Mouse (Mus musculus): ENCODE measurements around the gene Eprs. TPM values are rescaled to one million over a fixed set of nuclear protein-coding genes. Genes with fewer than 3 reads are reported as not detected.

Gene Eprs
- total RNA-seq, 1 experiment from 2014 or later: 85.2 TPM

DNA sequence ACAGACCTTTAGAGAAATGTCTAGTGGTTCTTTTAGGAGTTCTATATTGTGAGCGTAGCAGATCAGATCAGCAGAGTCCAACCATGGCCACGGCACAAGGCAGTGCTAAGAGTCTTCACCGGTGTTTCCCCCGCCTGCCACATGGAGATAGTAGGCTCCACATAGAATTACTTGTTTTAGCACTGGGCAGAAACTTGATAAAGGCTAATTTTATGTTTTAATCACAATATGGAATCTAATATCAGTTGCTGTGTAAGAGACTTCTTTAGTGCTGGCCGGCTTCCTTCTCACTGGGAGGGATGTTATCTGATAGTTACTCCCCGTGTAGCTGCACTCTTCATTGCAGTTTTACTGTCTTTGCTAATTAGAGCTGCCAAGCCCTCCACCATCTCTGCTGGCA, 70.3 kb downstream of the Eprs start:
- no peak for ATAC-seq (replicated peaks; ENCODE audit: insufficient number of reproducible peaks, low FRiP score, low TSS enrichment, poor library complexity, severe bottlenecking)

DNA sequence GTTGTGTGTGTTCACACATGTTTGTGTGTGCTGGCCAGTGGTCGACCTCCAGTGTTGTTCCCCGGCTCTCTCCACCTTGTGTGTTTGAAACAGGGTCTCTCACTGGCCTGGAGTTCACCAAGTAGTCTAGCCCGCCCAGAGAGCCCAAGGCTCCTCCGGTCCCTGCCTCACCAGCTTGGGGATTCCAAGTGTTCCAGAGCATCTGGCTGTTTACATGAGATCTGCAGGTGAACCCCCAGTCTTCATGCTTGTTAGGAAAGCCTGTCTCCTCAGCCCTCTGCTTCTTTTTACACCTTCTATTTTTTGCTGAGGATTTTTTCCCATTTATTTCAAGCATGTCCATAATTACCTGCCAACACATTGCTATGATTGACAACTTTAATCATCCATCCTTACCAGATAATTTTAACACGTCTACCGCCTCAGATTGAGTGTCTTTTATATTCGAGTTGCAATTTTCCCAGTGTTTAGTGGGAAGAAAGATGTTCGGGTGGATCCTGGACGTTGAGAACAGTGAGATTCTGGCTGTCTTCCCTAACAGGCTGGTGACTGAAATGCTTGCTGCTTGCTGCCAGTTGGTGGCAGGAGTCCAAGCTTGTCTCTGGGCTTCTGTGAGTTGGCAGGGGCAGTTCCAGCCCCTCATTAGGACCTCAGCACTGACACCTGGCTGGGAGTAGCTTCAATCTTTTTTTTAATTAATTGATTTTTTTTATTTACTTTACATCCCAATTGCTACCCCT, 76.2 kb downstream of the Eprs start:
- ATAC-seq (replicated peaks; ENCODE audit: insufficient number of reproducible peaks, low FRiP score, low TSS enrichment, poor library complexity, severe bottlenecking): no peak

DNA sequence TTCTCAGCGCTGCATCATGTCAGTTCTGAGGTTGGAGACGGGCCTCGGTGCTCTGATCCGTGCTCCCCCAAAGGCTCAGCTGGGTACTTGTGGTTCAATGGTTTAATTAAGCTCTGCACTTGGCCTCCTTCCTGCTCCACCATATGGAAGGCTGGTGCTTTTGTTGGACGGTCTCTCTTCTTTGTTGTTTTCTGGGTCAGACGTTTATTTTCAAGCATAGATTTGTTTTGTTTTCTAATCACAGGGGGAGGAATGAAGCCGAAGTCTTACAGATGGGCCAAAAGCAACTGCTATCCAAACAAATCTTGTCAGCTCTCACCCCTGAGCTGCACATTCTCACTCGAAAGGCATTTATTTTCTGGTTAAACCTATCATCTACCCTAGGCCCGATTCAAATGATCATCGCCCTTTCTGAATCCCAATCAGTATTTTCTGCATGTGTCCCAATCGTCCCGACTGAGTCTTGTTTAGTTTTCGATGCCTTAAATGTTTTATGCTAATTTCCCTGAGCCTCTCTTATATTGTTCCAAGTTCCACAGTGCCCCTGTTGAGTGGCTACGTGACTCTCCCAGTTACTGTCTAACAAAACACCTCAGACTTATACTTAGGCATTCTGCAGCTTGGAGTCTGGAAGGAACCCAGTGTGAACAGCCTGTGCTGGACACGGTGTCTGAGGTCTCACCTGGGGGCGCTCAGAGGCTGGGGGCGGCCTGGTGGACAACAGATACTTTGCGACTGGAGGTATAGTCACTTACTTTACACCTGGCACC, 79.0 kb downstream of the Eprs start:
- no peak for ATAC-seq (replicated peaks; ENCODE audit: insufficient number of reproducible peaks, low FRiP score, low TSS enrichment, poor library complexity, severe bottlenecking)

DNA sequence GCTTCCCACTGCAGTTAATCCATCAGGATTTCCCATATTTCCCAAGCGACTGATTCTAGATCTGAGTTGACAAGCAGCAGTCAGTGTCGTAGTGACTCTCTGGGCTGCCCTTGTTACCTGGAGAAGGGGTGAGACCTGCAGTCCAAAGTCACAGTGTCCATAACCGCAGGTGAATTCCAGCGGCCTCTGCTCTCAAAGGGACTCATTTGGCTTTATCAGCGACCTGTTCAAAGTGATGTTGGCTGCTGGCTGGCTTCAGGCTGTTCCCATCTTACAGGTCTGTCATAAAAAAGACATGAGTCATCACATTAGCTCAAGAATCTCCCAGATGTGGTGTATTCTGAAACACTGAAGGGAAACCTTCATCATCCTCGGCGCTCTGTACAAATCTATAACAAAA, 86.1 kb downstream of the Eprs start:
- ATAC-seq (replicated peaks; ENCODE audit: insufficient number of reproducible peaks, low FRiP score, low TSS enrichment, poor library complexity, severe bottlenecking): no peak

DNA sequence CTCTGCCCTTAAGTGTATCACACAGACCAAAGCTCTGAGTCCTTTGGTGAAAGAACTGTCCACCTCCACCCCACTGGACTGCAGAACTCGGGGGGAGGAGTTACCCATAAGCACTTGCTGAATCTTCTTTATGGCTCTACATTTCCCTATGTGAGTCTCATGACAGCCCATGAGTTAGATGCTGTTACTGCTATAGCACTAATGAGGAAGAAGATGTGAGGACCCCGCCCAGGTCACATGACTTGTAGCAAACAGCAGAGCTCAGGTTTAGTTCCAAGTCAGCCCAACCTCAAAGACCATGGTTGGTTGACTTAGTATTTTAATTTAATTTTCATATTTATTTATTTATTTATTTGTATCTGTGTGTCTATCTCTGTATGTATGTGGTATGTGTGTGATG, 86.9 kb downstream of the Eprs start:
- no peak for ATAC-seq (replicated peaks; ENCODE audit: insufficient number of reproducible peaks, low FRiP score, low TSS enrichment, poor library complexity, severe bottlenecking)

DNA sequence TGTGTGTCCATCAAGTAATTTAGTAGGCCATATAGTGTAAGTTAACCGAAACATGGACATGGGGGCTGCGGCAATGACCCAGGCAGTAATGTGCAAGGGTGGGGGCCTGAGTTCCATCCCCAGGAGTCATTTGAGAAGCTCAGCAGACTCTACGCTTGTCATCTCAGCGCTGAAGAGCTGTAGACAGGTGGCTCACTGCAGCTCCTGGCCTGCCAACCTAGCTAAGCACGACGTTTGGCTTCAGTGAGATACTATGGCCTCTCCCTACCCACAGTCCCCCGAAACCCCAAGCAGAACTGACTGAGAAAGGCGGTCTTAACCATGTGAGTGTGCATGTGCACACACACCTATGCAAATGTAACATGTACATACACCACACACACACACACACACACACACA, 88.2 kb downstream of the Eprs start:
- ATAC-seq (replicated peaks; ENCODE audit: insufficient number of reproducible peaks, low FRiP score, low TSS enrichment, poor library complexity, severe bottlenecking): no peak

DNA sequence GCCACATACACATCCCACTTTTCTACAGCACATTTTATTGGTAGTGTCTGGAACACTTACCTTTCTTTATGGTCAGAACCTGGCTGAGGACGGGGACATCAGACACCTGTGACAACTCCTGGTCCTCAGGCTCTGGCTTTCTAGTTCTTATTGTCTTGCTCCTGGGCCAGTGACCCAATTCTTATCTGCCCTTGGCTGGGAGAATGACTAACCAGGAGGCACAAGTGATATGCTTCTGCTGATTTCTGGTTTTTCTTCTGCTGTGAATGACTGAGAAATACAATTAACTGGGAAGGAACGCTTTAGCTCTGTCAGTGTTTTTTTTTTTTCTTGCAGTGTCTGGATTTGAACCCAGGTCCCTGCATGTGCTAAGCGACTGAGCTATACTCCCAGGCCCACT, 88.7 kb downstream of the Eprs start:
- no peak for ATAC-seq (replicated peaks; ENCODE audit: insufficient number of reproducible peaks, low FRiP score, low TSS enrichment, poor library complexity, severe bottlenecking)

DNA sequence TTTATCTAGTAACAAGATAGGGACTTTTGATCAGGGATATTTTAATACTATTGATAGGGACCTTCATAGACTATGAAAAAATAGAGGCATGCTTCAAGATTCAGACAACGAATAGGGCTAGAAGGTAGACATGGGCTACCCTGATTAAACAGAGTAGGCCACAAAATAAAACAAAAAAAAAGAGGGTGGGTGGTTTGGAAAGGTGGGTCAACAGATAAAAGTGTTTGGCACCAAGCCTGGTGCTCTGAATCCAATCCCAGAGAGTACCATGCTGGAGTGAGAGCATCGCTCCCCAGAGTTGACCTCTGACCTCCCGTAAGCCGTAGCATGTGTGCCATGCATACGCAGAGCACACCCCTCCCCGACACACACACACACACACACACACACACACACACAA, 89.6 kb downstream of the Eprs start:
- ATAC-seq (replicated peaks; ENCODE audit: insufficient number of reproducible peaks, low FRiP score, low TSS enrichment, poor library complexity, severe bottlenecking): no peak

DNA sequence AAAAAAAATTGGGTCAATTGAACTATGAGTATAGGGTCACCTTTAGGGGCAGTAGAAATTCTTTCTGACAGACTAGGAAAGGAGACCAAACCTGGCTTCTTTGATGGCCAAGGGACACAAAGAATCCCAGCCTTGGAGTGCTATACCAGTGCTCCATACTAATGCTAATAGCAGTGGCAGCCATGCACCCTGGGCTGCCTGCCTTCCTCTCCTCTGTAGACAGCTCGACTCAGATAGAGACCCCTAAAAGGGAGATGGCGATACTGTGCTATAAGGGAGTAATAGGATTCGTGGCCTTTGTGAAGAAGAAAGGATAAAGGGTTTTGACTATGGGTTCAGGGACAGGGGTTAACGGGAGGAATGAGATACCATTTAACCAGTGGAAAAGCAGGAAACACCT, 91.3 kb downstream of the Eprs start:
- ATAC-seq (replicated peaks; ENCODE audit: insufficient number of reproducible peaks, low FRiP score, low TSS enrichment, poor library complexity, severe bottlenecking): no peak

DNA sequence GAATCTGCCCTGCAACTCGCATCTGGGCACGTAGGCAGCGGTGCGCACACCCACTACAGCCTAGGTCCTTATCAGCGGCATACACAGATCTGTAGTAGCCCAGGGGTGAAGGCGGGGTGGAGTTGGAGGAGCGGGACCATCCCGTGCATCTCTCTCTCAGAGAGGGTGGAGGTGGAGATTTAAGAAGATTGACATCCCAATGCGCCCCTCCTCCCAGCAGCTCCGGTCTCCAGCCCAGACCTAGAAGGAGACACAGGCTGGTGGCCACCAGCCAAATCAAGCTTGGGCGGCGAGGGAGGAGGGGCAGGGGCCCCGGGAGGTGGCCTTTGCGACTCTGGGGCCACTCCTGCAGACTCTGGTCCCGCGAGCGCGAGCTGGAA, 91.7 kb downstream of the Eprs start, which contains the start of gene Slc30a10:
TSS of gene Slc30a10 (plus strand) at position 274 of the 380 bp plus-strand sequence.
- ATAC-seq (replicated peaks; ENCODE audit: insufficient number of reproducible peaks, low FRiP score, low TSS enrichment, poor library complexity, severe bottlenecking): no peak

DNA sequence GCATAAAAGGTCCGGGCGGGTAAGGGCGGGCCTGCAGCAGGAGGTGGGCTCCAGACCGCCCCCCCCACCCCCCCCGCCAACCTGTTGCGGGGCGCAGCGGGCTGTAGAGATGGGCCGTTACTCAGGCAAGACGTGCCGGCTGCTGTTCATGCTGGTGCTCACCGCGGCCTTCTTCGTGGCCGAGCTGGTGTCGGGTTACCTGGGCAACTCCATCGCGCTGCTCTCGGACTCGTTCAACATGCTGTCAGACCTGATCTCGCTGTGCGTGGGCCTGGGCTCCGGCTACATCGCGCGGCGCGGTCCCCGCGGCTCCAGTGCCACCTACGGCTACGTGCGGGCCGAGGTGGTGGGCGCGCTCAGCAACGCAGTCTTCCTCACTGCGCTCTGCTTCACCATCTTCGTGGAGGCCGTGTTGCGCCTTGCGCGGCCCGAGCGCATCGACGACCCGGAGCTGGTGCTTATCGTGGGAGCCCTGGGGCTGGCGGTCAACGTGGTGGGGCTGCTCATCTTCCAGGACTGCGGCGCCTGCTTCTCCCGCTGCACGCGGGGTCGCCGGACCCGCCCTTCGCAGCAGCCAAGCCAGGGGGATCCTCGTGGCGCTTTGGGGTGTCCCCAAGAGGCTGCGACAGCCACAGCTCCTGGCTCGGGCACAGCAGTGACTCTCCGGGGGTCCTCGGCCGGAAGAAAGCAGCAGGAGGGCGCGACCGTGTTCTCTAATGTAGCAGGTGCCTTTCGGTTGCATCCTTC, 92.3 kb downstream of the Eprs start:
- ATAC-seq (replicated peaks; ENCODE audit: insufficient number of reproducible peaks, low FRiP score, low TSS enrichment, poor library complexity, severe bottlenecking): no peak

DNA sequence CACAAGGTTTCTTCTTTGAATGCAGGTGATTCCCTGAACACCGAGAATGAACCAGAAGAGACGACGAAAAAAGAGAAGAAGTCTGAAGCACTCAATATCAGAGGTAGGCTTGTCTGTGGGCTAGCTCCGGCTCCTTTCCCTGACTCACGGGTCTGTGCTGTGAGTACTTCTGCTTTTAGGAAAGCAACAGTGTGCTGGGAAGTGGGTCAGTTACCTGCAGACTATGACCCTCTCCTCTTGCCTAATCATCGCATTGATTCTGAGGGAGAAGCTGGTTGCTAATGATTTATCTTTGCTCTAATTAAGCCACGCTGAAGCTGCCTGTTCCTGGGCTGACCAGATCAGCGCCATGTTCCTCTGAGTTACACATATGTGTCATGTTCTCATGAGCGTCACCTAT, 93.5 kb downstream of the Eprs start:
- no peak for ATAC-seq (replicated peaks; ENCODE audit: insufficient number of reproducible peaks, low FRiP score, low TSS enrichment, poor library complexity, severe bottlenecking)

DNA sequence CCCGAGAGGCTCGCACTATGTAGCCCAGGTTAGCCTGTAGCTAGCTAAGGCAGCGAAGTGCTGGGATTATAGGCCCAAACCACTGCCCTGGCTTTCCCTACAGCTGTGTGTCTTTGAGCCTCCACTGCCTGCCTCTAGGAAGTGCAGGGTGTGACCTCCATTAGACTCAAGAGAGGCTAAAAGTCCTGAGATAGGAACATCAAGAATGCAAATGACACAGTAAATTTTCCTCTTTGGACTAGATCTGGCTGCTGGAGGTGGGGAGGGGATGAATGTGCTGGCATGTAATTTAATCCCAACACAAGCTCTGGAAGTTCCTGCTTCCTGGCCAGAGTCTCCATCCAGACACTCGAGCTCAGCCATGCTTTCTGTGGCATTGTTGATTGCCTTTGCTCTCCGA, 97.3 kb downstream of the Eprs start:
- ATAC-seq (replicated peaks; ENCODE audit: insufficient number of reproducible peaks, low FRiP score, low TSS enrichment, poor library complexity, severe bottlenecking): no peak

DNA sequence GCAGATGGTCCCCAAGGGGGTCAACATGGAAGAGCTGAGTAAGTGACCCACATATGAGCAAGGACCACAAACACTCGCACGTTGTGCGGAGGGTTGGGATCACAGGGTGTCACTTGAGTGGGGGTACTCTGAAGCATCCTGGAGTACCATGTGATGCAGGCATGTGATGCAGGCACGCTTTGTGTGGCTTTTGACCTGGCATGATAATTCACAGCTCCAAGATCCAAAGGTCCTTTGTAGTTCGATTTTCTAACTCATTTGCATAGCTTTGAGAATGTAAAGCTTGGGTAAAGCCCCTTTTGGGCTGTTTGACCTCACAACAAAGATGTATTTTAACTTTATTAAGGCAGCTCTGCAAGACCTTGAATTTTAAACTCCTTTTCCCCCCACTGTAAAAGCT, 100.0 kb downstream of the Eprs start:
- no peak for ATAC-seq (replicated peaks; ENCODE audit: insufficient number of reproducible peaks, low FRiP score, low TSS enrichment, poor library complexity, severe bottlenecking)

DNA sequence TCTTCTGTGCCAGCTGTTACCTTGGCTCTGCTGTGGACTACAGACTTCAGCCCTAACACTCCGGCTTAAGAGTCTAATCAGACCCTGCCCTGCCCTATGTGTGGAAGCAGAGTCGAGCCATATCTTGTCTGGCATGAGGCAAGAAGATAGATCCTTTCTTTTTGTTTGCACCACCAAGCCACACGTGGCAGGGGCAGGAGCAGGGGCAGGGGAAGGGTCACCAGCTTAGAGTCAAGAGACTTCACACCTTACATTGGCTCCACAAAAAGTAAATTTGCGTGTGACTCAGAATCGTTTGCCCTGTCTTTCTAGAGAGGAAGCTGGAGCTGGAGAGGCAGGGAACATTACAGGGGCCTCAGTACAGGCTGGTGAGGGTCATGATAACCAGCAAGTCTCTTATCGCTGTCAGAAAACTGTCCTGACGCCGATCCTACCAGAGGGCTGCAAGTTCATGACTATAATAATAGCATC, 106.7 kb downstream of the Eprs start:
- ATAC-seq (replicated peaks; ENCODE audit: insufficient number of reproducible peaks, low FRiP score, low TSS enrichment, poor library complexity, severe bottlenecking): no peak

DNA sequence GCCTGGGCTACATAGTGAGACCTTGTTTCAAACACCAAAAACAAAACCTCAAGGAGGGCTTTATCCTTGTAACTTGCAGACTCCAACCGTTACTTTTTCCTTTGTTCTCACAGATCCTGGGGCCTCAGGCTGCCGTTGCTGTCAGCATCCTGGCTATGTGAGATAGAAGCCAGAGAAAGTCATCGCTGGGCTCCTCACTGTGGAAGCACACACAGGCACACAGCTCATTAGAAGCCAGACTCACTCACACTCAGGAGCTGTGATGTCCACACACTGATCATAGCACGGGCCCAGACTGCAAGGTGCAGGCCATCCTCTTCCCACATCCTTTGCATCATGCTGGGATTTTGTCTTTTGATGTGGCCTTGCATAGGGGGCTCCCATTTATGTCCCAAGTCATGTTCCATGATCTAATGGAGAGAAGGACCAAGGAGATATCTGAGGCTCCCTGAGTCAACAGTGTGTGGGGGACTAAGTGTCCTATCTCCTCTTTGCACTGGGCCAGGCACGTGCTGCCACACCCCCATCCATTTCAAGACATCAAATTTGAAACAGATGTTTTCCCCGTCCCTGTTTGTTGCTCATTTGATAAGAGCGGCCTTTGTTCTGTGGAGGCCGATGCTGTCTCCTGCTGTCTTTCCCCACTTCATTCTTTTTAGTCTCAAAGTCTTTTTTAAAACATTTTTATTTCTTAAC, 109.3 kb downstream of the Eprs start:
- no peak for ATAC-seq (replicated peaks; ENCODE audit: insufficient number of reproducible peaks, low FRiP score, low TSS enrichment, poor library complexity, severe bottlenecking)

DNA sequence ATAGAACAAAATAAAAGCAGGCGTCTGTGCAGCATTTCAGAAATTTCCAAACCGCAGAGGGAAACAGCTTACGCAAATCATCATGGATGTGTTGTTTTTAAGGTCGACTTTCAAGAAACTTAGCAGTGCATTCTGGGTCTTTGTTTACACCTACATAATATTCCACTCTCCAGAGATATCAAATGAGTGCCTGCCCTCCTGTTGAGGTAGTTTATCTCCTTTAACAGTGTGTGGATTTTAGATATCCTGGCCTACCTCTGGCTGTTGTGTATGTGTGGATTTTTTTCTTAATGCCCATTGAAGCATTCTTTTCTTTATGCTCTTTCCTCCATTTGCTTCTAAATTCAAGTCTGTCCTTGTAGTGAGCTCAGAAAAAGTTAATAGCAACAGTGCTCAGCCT, 109.9 kb downstream of the Eprs start:
- ATAC-seq (replicated peaks; ENCODE audit: insufficient number of reproducible peaks, low FRiP score, low TSS enrichment, poor library complexity, severe bottlenecking): no peak

DNA sequence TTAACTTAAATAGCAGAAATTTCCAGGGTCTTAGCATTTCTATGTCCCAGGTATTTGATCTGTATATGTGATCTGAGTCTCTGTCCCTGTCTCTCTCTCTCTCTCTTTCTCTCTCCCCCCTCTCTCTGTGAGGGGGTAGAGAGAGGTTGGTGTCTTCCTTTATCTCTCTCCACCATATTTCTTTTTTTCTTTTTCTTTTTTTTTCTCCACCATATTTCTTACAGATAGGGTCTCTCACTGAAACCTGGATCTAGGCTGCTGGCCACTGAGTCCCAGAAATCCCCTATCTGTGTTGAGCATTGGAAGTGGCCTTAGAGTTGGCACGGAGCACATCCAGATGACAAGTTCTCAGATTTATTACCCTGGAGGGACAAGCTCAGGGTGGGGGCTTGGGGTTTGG, 110.6 kb downstream of the Eprs start:
- ATAC-seq (replicated peaks; ENCODE audit: insufficient number of reproducible peaks, low FRiP score, low TSS enrichment, poor library complexity, severe bottlenecking): no peak

All from monocyte, adult 5-6 weeks (primary cell).